In the genomic region with DNA sequence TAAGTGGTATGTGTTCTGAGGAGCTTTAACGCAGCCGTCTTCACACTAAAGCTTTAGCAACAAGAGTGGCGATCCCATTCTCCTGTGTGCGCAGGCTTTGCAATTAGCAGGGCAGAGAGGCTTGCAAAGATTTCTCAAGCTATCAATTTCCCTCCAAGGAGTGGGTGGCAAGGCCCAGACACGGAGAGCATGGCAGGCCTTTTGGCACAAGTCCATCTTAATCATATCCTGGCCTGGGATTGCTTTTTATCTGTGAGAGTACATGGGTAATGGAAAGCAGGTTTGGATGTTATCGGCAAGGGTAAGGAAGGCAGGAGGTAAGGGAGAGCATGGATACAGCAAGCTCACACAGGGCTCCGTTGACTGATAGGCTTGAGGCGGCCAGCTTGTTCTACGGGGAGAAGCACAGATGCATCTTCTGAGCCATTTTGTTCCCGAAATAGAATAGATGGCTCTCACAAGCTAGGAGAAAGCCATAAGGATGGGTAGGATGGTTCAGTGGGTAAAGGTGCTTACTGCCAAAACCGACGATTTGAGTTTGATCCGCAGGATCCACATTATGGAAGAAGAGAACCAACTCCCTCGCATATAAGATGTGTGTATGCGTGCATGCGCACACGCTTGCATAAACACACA, we compare ENCODE assay signal across 11 mouse cellular contexts.
DNase-seq lines count a peak whose midpoint lies in the region; ATAC-seq lines count a peak whose summit lies in the region.
"Had no signal": no experiment of that assay in that cellular context is flagged by ENCODE, and none has a peak within 500 bp of the region (broad histone marks: within the 10 kb centered on the region; RNA-seq: fewer than 3 reads in every experiment).

No protein-coding gene starts in this region.

- no peak for DNase-seq in heart, postnatal 10 days
- DNase-seq in Muller cell, postnatal 12 days (ENCODE audit: inconsistent ontology term) = peak; percentile 4
- no peak for DNase-seq in embryonic facial prominence, embryonic 10.5 days (ENCODE audit: low spot score)
- DNase-seq in left cerebral cortex, postnatal 25 days (ENCODE audit: low spot score in 2 of 2) = peak; percentile 35 to 45
- DNase-seq in spleen, postnatal 10 days (ENCODE audit: low spot score in 2 of 2) = no peak
- no peak for DNase-seq in adrenal gland, postnatal 4 days (ENCODE audit: low spot score in 2 of 2)
- DNase-seq: kidney, adult 9 months had no signal

- H3K27me3 ChIP-seq in heart, embryonic 16.5 days (ENCODE audit: control insufficient read depth, insufficient read depth, low read length) = no peaks in the 10 kb centered on the region
- 0 out of 2 replicates have a peak, but pooled peaks cover 4% of the 10 kb centered on the region for H3K27me3 ChIP-seq in embryonic facial prominence, embryonic 10.5 days (replicated peaks; ENCODE audit: low read depth, poor library complexity, severe bottlenecking)

- ATAC-seq in heart, embryonic 16.5 days (replicated peaks; ENCODE audit: extremely low read depth, insufficient read depth, low FRiP score) = no peak

- H3K27ac ChIP-seq in heart, embryonic 16.5 days (ENCODE audit: low read length) = peak overlapping the region; percentile 60
- H3K27ac ChIP-seq in embryonic facial prominence, embryonic 10.5 days (replicated peaks) = peak overlapping the region; percentile 35; the same call in 1 of the 2 replicates
- H3K27ac ChIP-seq: liver, embryonic 14.5 days had no signal

- H3K4me2 ChIP-seq in heart, embryonic 16.5 days (ENCODE audit: low read depth, low read length) = peak overlapping the region; percentile 31; the same call in 1 of the 2 replicates

- H3K9ac ChIP-seq in heart, embryonic 16.5 days (ENCODE audit: low read length) = no peak overlapping the region
- H3K9ac ChIP-seq: liver, embryonic 14.5 days had no signal

- 63% methylated on average over 17 of the region's 17 CpGs for WGBS in heart, embryonic 16.5 days
- WGBS in embryonic facial prominence, embryonic 10.5 days = 84% methylated on average over 17 of the region's 17 CpGs

- H3K4me1 ChIP-seq in heart, embryonic 16.5 days (ENCODE audit: control insufficient read depth, insufficient read depth, low read length) = peaks cover 7% of the 10 kb centered on the region
- H3K4me1 ChIP-seq in embryonic facial prominence, embryonic 10.5 days = peaks cover 24% of the 10 kb centered on the region

- H3K36me3 ChIP-seq in heart, embryonic 16.5 days (ENCODE audit: control insufficient read depth, insufficient read depth) = no peaks in the 10 kb centered on the region
- H3K36me3 ChIP-seq in embryonic facial prominence, embryonic 10.5 days (replicated peaks) = no peaks in the 10 kb centered on the region
- H3K36me3 ChIP-seq: G1E had no signal

- intact Hi-C loops in heart, postnatal 10 days (cut with DNase I) = no loop called here
- intact Hi-C loops in left cerebral cortex, postnatal 25 days (cut with DNase I) = loop anchor here (2.0 to 10.0 kb wide), 2 partner anchors 60 to 250 kb away; no protein-coding TSS in a partner anchor

- H3K4me3 ChIP-seq in heart, embryonic 16.5 days (ENCODE audit: low read length) = no peak overlapping the region
- no peak overlapping the region for H3K4me3 ChIP-seq in embryonic facial prominence, embryonic 10.5 days
- H3K4me3 ChIP-seq: erythroblast, embryonic 14.5 days had no signal

- H3K9me3 ChIP-seq in heart, embryonic 16.5 days (replicated peaks; ENCODE audit: control insufficient read depth, low read length) = no peaks in the 10 kb centered on the region
- H3K9me3 ChIP-seq in embryonic facial prominence, embryonic 10.5 days = no peaks in the 10 kb centered on the region

Comparison
In these comparisons a context has a peak if more than half of its experiments do, and no peak if none do; other contexts are left out.
1. DNase-seq: peak in Muller cell, postnatal 12 days (single experiment) and left cerebral cortex, postnatal 25 days (2 of 2); none in heart, postnatal 10 days (0 of 2), embryonic facial prominence, embryonic 10.5 days (single experiment), spleen, postnatal 10 days (0 of 2) and adrenal gland, postnatal 4 days (0 of 2).